In genomic region chr19:53312336-53312871, GRCm38 (mm10) we compare ENCODE assay signal across 8 mouse cellular contexts. TPM values are rescaled to one million over a fixed set of nuclear protein-coding genes. Genes with fewer than 3 reads are reported as not detected.
DNase-seq lines count a peak whose midpoint lies in the region; ATAC-seq and TF ChIP-seq lines count a peak whose summit lies in the region.

No protein-coding gene starts in this region.

- peak overlapping the region; percentile 97 for H3K4me2 ChIP-seq in midbrain, postnatal 0 days (ENCODE audit: low read depth, low read length, poor library complexity, severe bottlenecking)

- peak; percentile 70 for DNase-seq in 3134 (ENCODE audit: extremely low read depth, insufficient read length, low spot score)
- peak; percentile 61 for DNase-seq in T-cell, adult 2 months (ENCODE audit: low spot score)
- DNase-seq in embryonic facial prominence, embryonic 10.5 days (ENCODE audit: low spot score), result peak; percentile 72
- peak; percentile 81 to 82 for DNase-seq in heart, adult 2 months
- DNase-seq in kidney, adult 8-10 months, result peak; percentile 39 to 45
- DNase-seq in liver, result peak; percentile 65
- DNase-seq in midbrain, postnatal 0 days (ENCODE audit: low spot score), result peak; percentile 69
- peak; percentile 58 for DNase-seq in splenic B cell, adult 2 months (ENCODE audit: low read depth, low spot score)

- TF ChIP-seq POLR2A in heart, adult 2 months (IDR thresholded peaks at IDR 0.05; ENCODE audit: insufficient read depth, low read depth, low read length), result peak; percentile 66; the same call in 1 of the 2 replicates

- H3K27me3 ChIP-seq in embryonic facial prominence, embryonic 10.5 days (replicated peaks; ENCODE audit: low read depth, poor library complexity, severe bottlenecking), result no peaks in the 10 kb centered on the region
- no peaks in the 10 kb centered on the region for H3K27me3 ChIP-seq in heart, adult 2 months (ENCODE audit: control insufficient read depth, insufficient read depth, low read length)
- no peaks in the 10 kb centered on the region for H3K27me3 ChIP-seq in midbrain, postnatal 0 days (ENCODE audit: insufficient read depth, low read length)
- no peaks in the 10 kb centered on the region; the same call in 1 of the 2 replicates for H3K27me3 ChIP-seq in splenic B cell, adult 2 months (ENCODE audit: control insufficient read depth, insufficient read depth, low read length, poor library complexity, severe bottlenecking)

- peaks cover 3% of the 10 kb centered on the region; the same call in 1 of the 2 replicates for H3K79me2 ChIP-seq in heart, adult 2 months (replicated peaks; ENCODE audit: control insufficient read depth, insufficient read depth, low read length)

- no peak for ATAC-seq in midbrain, postnatal 0 days (ENCODE audit: low FRiP score)

- no peak for TF ChIP-seq CTCF in heart, adult 2 months (IDR thresholded peaks at IDR 0.05)
- no peak for TF ChIP-seq CTCF in midbrain, postnatal 0 days (IDR thresholded peaks at IDR 0.05)

- H3K27ac ChIP-seq in embryonic facial prominence, embryonic 10.5 days (replicated peaks), result peak overlapping the region; percentile 93
- peak overlapping the region; percentile 99 for H3K27ac ChIP-seq in heart, adult 2 months
- H3K27ac ChIP-seq in midbrain, postnatal 0 days (ENCODE audit: low read depth, low read length), result peak overlapping the region; percentile 96

- H3K4me3 ChIP-seq in embryonic facial prominence, embryonic 10.5 days, result peak overlapping the region; percentile 89
- peak overlapping the region; percentile 63 for H3K4me3 ChIP-seq in heart, adult 2 months
- H3K4me3 ChIP-seq in midbrain, postnatal 0 days (ENCODE audit: low read depth, low read length), result peak overlapping the region; percentile 93

- intact Hi-C loops in heart, adult 2 months (cut with DNase I), result loop anchor here (5.0 kb wide), 3 partner anchors 115 to 305 kb away; partner anchors contain the start of gene Add3

- peaks cover 36% of the 10 kb centered on the region for H3K4me1 ChIP-seq in embryonic facial prominence, embryonic 10.5 days
- peaks cover 9% of the 10 kb centered on the region for H3K4me1 ChIP-seq in heart, adult 2 months (ENCODE audit: control insufficient read depth, insufficient read depth, low read length)
- peaks cover 7% of the 10 kb centered on the region; the same call in 1 of the 2 replicates for H3K4me1 ChIP-seq in midbrain, postnatal 0 days (ENCODE audit: insufficient read depth, low read length)

- no peak for TF ChIP-seq EP300 in heart, adult 2 months (IDR thresholded peaks at IDR 0.05; ENCODE audit: insufficient read depth, low read depth, low read length)

- H3K9ac ChIP-seq in heart, adult 2 months (ENCODE audit: low read depth, low read length), result peak overlapping the region; percentile 81
- peak overlapping the region; percentile 85 for H3K9ac ChIP-seq in midbrain, postnatal 0 days (replicated peaks; ENCODE audit: low read length, poor library complexity, severe bottlenecking)

- no peaks in the 10 kb centered on the region for H3K9me3 ChIP-seq in embryonic facial prominence, embryonic 10.5 days
- no peaks in the 10 kb centered on the region for H3K9me3 ChIP-seq in midbrain, postnatal 0 days (ENCODE audit: low read length)

- no peaks in the 10 kb centered on the region for H3K36me3 ChIP-seq in embryonic facial prominence, embryonic 10.5 days (replicated peaks)
- no peaks in the 10 kb centered on the region for H3K36me3 ChIP-seq in heart, adult 2 months (ENCODE audit: control insufficient read depth, insufficient read depth, low read length)
- H3K36me3 ChIP-seq in midbrain, postnatal 0 days (ENCODE audit: insufficient read depth, low read length), result no peaks in the 10 kb centered on the region
- no peaks in the 10 kb centered on the region for H3K36me3 ChIP-seq in splenic B cell, adult 2 months (ENCODE audit: control insufficient read depth, insufficient read depth, low read length, poor library complexity, severe bottlenecking)

- under 1% methylated on average over 26 of the region's 26 CpGs for WGBS in embryonic facial prominence, embryonic 10.5 days
- WGBS in heart, adult 2 months, result under 1% methylated on average over 25 of the region's 26 CpGs
- 1% methylated on average over 21 of the region's 26 CpGs for WGBS in midbrain, postnatal 0 days

RNA-seq across cellular contexts. Expression of gene Mxi1, which starts 2.1 kb away (rescaled TPM):
- polyA plus RNA-seq in embryonic facial prominence, embryonic 10.5 days (2016; fragmentation: Nextera tagmentation; extraction: Ambion mirVana), result 29.2 and 33.0 TPM in 2 replicates
- 10 to 100 TPM; 38.7 to 49.6 TPM for total RNA-seq in heart, adult 2 months (2021)
- 20.9 and 29.7 TPM in 2 replicates for polyA plus RNA-seq in heart, adult 2 months (2012; rRNA removed)
- 40.9 and 49.2 TPM in 2 replicates for total RNA-seq in midbrain, postnatal 0 days (2014; rRNA removed)
- 37.7 and 38.8 TPM in 2 replicates for polyA plus RNA-seq in midbrain, postnatal 0 days (2015; fragmentation: Nextera tagmentation; extraction: Ambion mirVana)

RNA-seq across cellular contexts. Expression of gene Gm10197, which starts 59.2 kb away (rescaled TPM):
- polyA plus RNA-seq in embryonic facial prominence, embryonic 10.5 days (2016; fragmentation: Nextera tagmentation; extraction: Ambion mirVana), result 2.0 and 3.6 TPM in 2 replicates
- not detected for total RNA-seq in heart, adult 2 months (2021)
- not detected in 2 replicates for polyA plus RNA-seq in heart, adult 2 months (2012; rRNA removed)
- not detected in 2 replicates for total RNA-seq in midbrain, postnatal 0 days (2014; rRNA removed)
- polyA plus RNA-seq in midbrain, postnatal 0 days (2015; fragmentation: Nextera tagmentation; extraction: Ambion mirVana), result not detected in 2 replicates
